ENCODE assay signal across 9 mouse cellular contexts in genomic region chr5:117360228-117360515, GRCm38 (mm10). TPM values are rescaled to one million over a fixed set of nuclear protein-coding genes. Genes with fewer than 3 reads are reported as not detected.
DNase-seq lines count a peak whose midpoint lies in the region; ATAC-seq and TF ChIP-seq lines count a peak whose summit lies in the region.
"Had no signal": no experiment of that assay in that cellular context is flagged by ENCODE, and none has a peak within 500 bp of the region (broad histone marks: within the 10 kb centered on the region; RNA-seq: fewer than 3 reads in every experiment).

No protein-coding gene starts in this region.

- no peak overlapping the region for H3K9ac ChIP-seq in forebrain, embryonic 16.5 days (replicated peaks; ENCODE audit: low read depth, low read length)
- H3K9ac ChIP-seq in ES-Bruce4 (ENCODE audit: low read depth, poor library complexity, severe bottlenecking): peak overlapping the region; percentile 46
- H3K9ac ChIP-seq in intestine, postnatal 0 days (ENCODE audit: low read depth, low read length): no peak overlapping the region

- H3K27ac ChIP-seq in forebrain, embryonic 10.5 days: peak overlapping the region; percentile 84
- no peak overlapping the region for H3K27ac ChIP-seq in forebrain, embryonic 16.5 days (ENCODE audit: low read length)
- peak overlapping the region; percentile 93 for H3K27ac ChIP-seq in ES-Bruce4 (ENCODE audit: insufficient read depth, low read length)
- peak overlapping the region; percentile 99 for H3K27ac ChIP-seq in intestine, postnatal 0 days (ENCODE audit: low read depth, low read length)

- H3K4me2 ChIP-seq in forebrain, embryonic 16.5 days (ENCODE audit: low read length): no peak overlapping the region
- H3K4me2 ChIP-seq in intestine, postnatal 0 days (replicated peaks; ENCODE audit: low read depth): peak overlapping the region; percentile 24

- peak overlapping the region; percentile 18; the same call in 1 of the 2 replicates for H3K4me3 ChIP-seq in forebrain, embryonic 10.5 days
- no peak overlapping the region for H3K4me3 ChIP-seq in forebrain, embryonic 16.5 days (replicated peaks; ENCODE audit: low read length)
- H3K4me3 ChIP-seq in ES-Bruce4 (ENCODE audit: low read depth, low read length): peak overlapping the region; percentile 12
- no peak overlapping the region for H3K4me3 ChIP-seq in intestine, postnatal 0 days (ENCODE audit: low read depth, low read length)
- H3K4me3 ChIP-seq in lung, adult 2 months (replicated peaks; ENCODE audit: extremely low read depth, low read depth, low read length): no peak overlapping the region

- H3K9me3 ChIP-seq in forebrain, embryonic 10.5 days: no peaks in the 10 kb centered on the region
- no peaks in the 10 kb centered on the region for H3K9me3 ChIP-seq in forebrain, embryonic 16.5 days (ENCODE audit: control insufficient read depth, low read length)
- H3K9me3 ChIP-seq in ES-Bruce4 (replicated peaks; ENCODE audit: control insufficient read depth, insufficient read depth, low read length, poor library complexity, severe bottlenecking): no peaks in the 10 kb centered on the region
- H3K9me3 ChIP-seq in intestine, postnatal 0 days (ENCODE audit: control insufficient read depth): no peaks in the 10 kb centered on the region

- H3K36me3 ChIP-seq in forebrain, embryonic 10.5 days (replicated peaks): peaks cover 20% of the 10 kb centered on the region
- H3K36me3 ChIP-seq in forebrain, embryonic 16.5 days (ENCODE audit: control insufficient read depth, insufficient read depth): peaks cover 2% of the 10 kb centered on the region; the same call in 1 of the 2 replicates
- peaks cover 5% of the 10 kb centered on the region; the same call in 1 of the 2 replicates for H3K36me3 ChIP-seq in ES-Bruce4 (ENCODE audit: control insufficient read depth, insufficient read depth, low read length, poor library complexity, severe bottlenecking)
- H3K36me3 ChIP-seq in intestine, postnatal 0 days (ENCODE audit: control insufficient read depth, insufficient read depth): 0 out of 2 replicates have a peak, but pooled peaks cover 14% of the 10 kb centered on the region

- 37% methylated on average over 13 of the region's 13 CpGs for WGBS in forebrain, embryonic 10.5 days
- WGBS in forebrain, embryonic 16.5 days: 19% methylated on average over 13 of the region's 13 CpGs
- 41% methylated on average over 13 of the region's 13 CpGs for WGBS in intestine, postnatal 0 days
- 55% methylated on average over 13 of the region's 13 CpGs for WGBS in lung, adult 2 months

- H3K27me3 ChIP-seq in forebrain, embryonic 10.5 days (ENCODE audit: poor library complexity, severe bottlenecking): peaks cover 11% of the 10 kb centered on the region
- no peaks in the 10 kb centered on the region for H3K27me3 ChIP-seq in forebrain, embryonic 16.5 days (replicated peaks; ENCODE audit: control insufficient read depth, insufficient read depth, low read length)
- no peaks in the 10 kb centered on the region for H3K27me3 ChIP-seq in ES-Bruce4 (ENCODE audit: control insufficient read depth, insufficient read depth, low read length, poor library complexity, severe bottlenecking)
- no peaks in the 10 kb centered on the region for H3K27me3 ChIP-seq in intestine, postnatal 0 days (replicated peaks; ENCODE audit: control insufficient read depth, insufficient read depth, low read length)

- TF ChIP-seq EP300 in ES-Bruce4 (IDR thresholded peaks at IDR 0.05; ENCODE audit: insufficient read depth, low read depth, low read length): no peak

- TF ChIP-seq POLR2A in ES-Bruce4 (IDR thresholded peaks at IDR 0.05; ENCODE audit: insufficient read depth, low read length): no peak
- TF ChIP-seq POLR2A in lung, adult 2 months (IDR thresholded peaks at IDR 0.05; ENCODE audit: borderline replicate concordance, extremely low read depth, low read depth, low read length): no peak

- peaks cover 81% of the 10 kb centered on the region for H3K4me1 ChIP-seq in forebrain, embryonic 10.5 days
- H3K4me1 ChIP-seq in forebrain, embryonic 16.5 days (replicated peaks; ENCODE audit: control insufficient read depth, insufficient read depth, low read length): peaks cover 35% of the 10 kb centered on the region
- peaks cover 15% of the 10 kb centered on the region for H3K4me1 ChIP-seq in ES-Bruce4 (ENCODE audit: control insufficient read depth, insufficient read depth, low read length)
- H3K4me1 ChIP-seq in intestine, postnatal 0 days (replicated peaks; ENCODE audit: control insufficient read depth, insufficient read depth, low read length): peaks cover 6% of the 10 kb centered on the region
- peaks cover 31% of the 10 kb centered on the region for H3K4me1 ChIP-seq in lung, adult 2 months (ENCODE audit: control insufficient read depth, insufficient read depth, low read length)

- DNase-seq in forebrain, embryonic 10.5 days (ENCODE audit: extremely low spot score, low spot score): peak; percentile 39
- peak; percentile 56 for DNase-seq in lung, adult 2 months
- DNase-seq in spleen, postnatal 14 days (ENCODE audit: low spot score in 2 of 2): no peak
- DNase-seq in c-Kit-positive CD71-positive TER-119-positive erythroid progenitor cells, embryonic 14.5 days (ENCODE audit: low spot score): no peak
- DNase-seq in ovary, postnatal 36 days (ENCODE audit: low spot score): no peak
- DNase-seq: right cerebral cortex, postnatal 4 days had no signal

- no peak for ATAC-seq in forebrain, embryonic 16.5 days
- no peak for ATAC-seq in intestine, postnatal 0 days

- TF ChIP-seq CTCF in ES-Bruce4 (IDR thresholded peaks at IDR 0.05; ENCODE audit: low read depth, low read length): no peak
- no peak for TF ChIP-seq CTCF in intestine, postnatal 0 days (IDR thresholded peaks at IDR 0.05; ENCODE audit: low read depth)
- TF ChIP-seq CTCF in lung, adult 2 months (IDR thresholded peaks at IDR 0.05; ENCODE audit: insufficient read depth, low read length): no peak

RNA-seq across cellular contexts. Expression of gene Wsb2, which starts 3.1 kb away (rescaled TPM):
- polyA plus RNA-seq in forebrain, embryonic 10.5 days (2016; fragmentation: Nextera tagmentation; extraction: Ambion mirVana): 45.4 and 46.7 TPM in 2 replicates
- polyA plus RNA-seq in forebrain, embryonic 16.5 days (2015; fragmentation: Nextera tagmentation; extraction: Ambion mirVana): 216 and 227 TPM in 2 replicates
- 49.5 and 56.1 TPM in 2 replicates for polyA plus RNA-seq in ES-Bruce4 (2011; ENCODE audit: insufficient read depth, insufficient read length, low read depth, missing spikeins)
- 125 and 130 TPM in 2 replicates for polyA plus RNA-seq in intestine, postnatal 0 days (2015; fragmentation: Nextera tagmentation; extraction: Ambion mirVana)
- polyA plus RNA-seq in lung, adult 2 months (2012; rRNA removed): 83.6 and 151 TPM in 2 replicates

RNA-seq across cellular contexts. Expression of gene Rfc5, which starts 28.7 kb away (rescaled TPM):
- 155 TPM in 2 replicates for polyA plus RNA-seq in forebrain, embryonic 10.5 days (2016; fragmentation: Nextera tagmentation; extraction: Ambion mirVana)
- 40.7 and 53.5 TPM in 2 replicates for polyA plus RNA-seq in forebrain, embryonic 16.5 days (2015; fragmentation: Nextera tagmentation; extraction: Ambion mirVana)
- 146 and 158 TPM in 2 replicates for polyA plus RNA-seq in ES-Bruce4 (2011; ENCODE audit: insufficient read depth, insufficient read length, low read depth, missing spikeins)
- polyA plus RNA-seq in intestine, postnatal 0 days (2015; fragmentation: Nextera tagmentation; extraction: Ambion mirVana): 29.1 and 29.9 TPM in 2 replicates
- polyA plus RNA-seq in lung, adult 2 months (2012; rRNA removed): 8.6 and 9.1 TPM in 2 replicates

RNA-seq across cellular contexts. Expression of gene Vsig10, which starts 41.3 kb away (rescaled TPM):
- 3.4 and 4.3 TPM in 2 replicates for polyA plus RNA-seq in forebrain, embryonic 10.5 days (2016; fragmentation: Nextera tagmentation; extraction: Ambion mirVana)
- polyA plus RNA-seq in forebrain, embryonic 16.5 days (2015; fragmentation: Nextera tagmentation; extraction: Ambion mirVana): 1.5 and 2.1 TPM in 2 replicates
- polyA plus RNA-seq in ES-Bruce4 (2011; ENCODE audit: insufficient read depth, insufficient read length, low read depth, missing spikeins): 15.7 and 21.6 TPM in 2 replicates
- polyA plus RNA-seq in intestine, postnatal 0 days (2015; fragmentation: Nextera tagmentation; extraction: Ambion mirVana): 13.9 and 14.9 TPM in 2 replicates
- 28.9 and 31.5 TPM in 2 replicates for polyA plus RNA-seq in lung, adult 2 months (2012; rRNA removed)

RNA-seq across cellular contexts. Expression of gene Ksr2, which starts 53.6 kb away (rescaled TPM):
- polyA plus RNA-seq in forebrain, embryonic 10.5 days (2016; fragmentation: Nextera tagmentation; extraction: Ambion mirVana): 0.26 and 0.40 TPM in 2 replicates
- 4.3 and 7.5 TPM in 2 replicates for polyA plus RNA-seq in forebrain, embryonic 16.5 days (2015; fragmentation: Nextera tagmentation; extraction: Ambion mirVana)
- 1.3 and 1.6 TPM in 2 replicates for polyA plus RNA-seq in ES-Bruce4 (2011; ENCODE audit: insufficient read depth, insufficient read length, low read depth, missing spikeins)
- polyA plus RNA-seq in intestine, postnatal 0 days (2015; fragmentation: Nextera tagmentation; extraction: Ambion mirVana): 0.12 and 0.24 TPM in 2 replicates
- 0.02 and 0.06 TPM in 2 replicates for polyA plus RNA-seq in lung, adult 2 months (2012; rRNA removed)

Comparison
In these comparisons a context has a peak if more than half of its experiments do, and no peak if none do; other contexts are left out.
1. H3K4me3 ChIP-seq: peak in forebrain, embryonic 10.5 days (single experiment) and ES-Bruce4 (single experiment); none in forebrain, embryonic 16.5 days (single experiment), intestine, postnatal 0 days (single experiment) and lung, adult 2 months (single experiment).
2. DNase-seq: peak in forebrain, embryonic 10.5 days (single experiment) and lung, adult 2 months (single experiment); none in spleen, postnatal 14 days (0 of 2), c-Kit-positive CD71-positive TER-119-positive erythroid progenitor cells, embryonic 14.5 days (single experiment) and ovary, postnatal 36 days (single experiment).